Mouse (Mus musculus) testis, adult 2 months (tissue): ENCODE measurements around the gene Tmx1.

ENCODE experiments used
- CTCF ChIP-seq: fragments of 200-500 bp; IDR thresholded peaks from 2 replicates; pipeline ENCODE4 v1.5.1; 2012; ENCODE audit warnings: low read depth, mild to moderate bottlenecking, inconsistent platforms, low read length, moderate library complexity; ENCODE audit not compliant: control insufficient read depth, insufficient read depth, insufficient replicate concordance
- POLR2A ChIP-seq: fragments of 200-500 bp; IDR thresholded peaks from 2 replicates; pipeline ENCODE4 v1.6.1; 2012; ENCODE audit warnings: low read depth, mild to moderate bottlenecking, inconsistent platforms, low read length, moderate library complexity; ENCODE audit not compliant: control insufficient read depth

- TF ChIP-seq CTCF (no peak), POLR2A (no peak)
Measured at GRCm38 (mm10) chr12:70498091-70498490, 45.2 kb downstream of the Tmx1 start.
